Mouse (Mus musculus): ENCODE measurements around the gene Cdh20.

DNA sequence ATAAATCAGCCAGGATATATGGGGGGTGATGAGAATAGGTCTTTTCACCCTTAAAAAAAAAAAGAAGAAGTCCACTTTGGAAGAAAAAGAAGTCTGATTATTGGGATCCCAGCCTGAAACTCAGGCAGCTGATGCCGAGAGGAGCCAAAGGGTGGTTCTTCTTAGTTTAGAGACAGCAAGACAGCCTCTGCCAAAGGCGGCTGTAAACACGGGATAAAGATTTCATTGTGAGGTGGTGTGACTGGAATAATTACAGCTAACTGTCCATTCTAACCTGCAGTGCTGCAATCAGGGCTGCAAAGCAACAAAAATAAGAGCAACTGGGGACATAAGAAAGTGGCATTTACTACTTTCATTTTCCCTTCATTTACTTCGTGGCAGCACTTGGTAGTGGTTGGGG lies 3.6 kb downstream of the Cdh20 start:
- TF ChIP-seq POLR2A (IDR thresholded peaks at IDR 0.05; ENCODE audit: low read depth, low read length) (no peak), CTCF (IDR thresholded peaks at IDR 0.05; ENCODE audit: borderline replicate concordance, insufficient read depth, low read length) (no peak)

Measured in embryonic fibroblast, embryonic 13.5 days (primary cell).